Mouse (Mus musculus): ENCODE results near the gene Sat2. TPM values are rescaled to one million over a fixed set of nuclear protein-coding genes. Genes with fewer than 3 reads are reported as not detected.
A peak's percentile ranks its signal among the peaks of the same experiment; 100 is the strongest.

Sat2 gene
- total and polyA plus RNA-seq, 2 experiments from 2014 or later = 10.9 to 35.4 TPM

- Histone ChIP-seq H3K9ac (replicated peaks; ENCODE audit: low read length) (no peak overlapping the region), H3K9me3 (ENCODE audit: low read length) (no peaks in the 10 kb centered on the region), H3K36me3 (ENCODE audit: insufficient read depth, low read length) (peaks cover 4% of the 10 kb centered on the region; the same call in 1 of the 2 replicates), H3K27me3 (ENCODE audit: insufficient read depth, low read length) (no peaks in the 10 kb centered on the region), H3K4me2 (ENCODE audit: low read depth, low read length) (no peak overlapping the region), H3K4me3 (ENCODE audit: low read length) (no peak overlapping the region), H3K4me1 (ENCODE audit: insufficient read depth, low read length) (no peaks in the 10 kb centered on the region), H3K27ac (no peak overlapping the region)
- 96% methylated on average over 6 of the region's 6 CpGs for WGBS
- ATAC-seq (no peak), DNase-seq (ENCODE audit: low spot score) (no peak)
- no peak for TF ChIP-seq CTCF (IDR thresholded peaks at IDR 0.05; ENCODE audit: low read depth)
Measured at GRCm38 (mm10) chr11:69594853-69595252, 27.0 kb upstream of the Sat2 start.

GRCm38 (mm10) chr11:69599436-69599835 lies 22.4 kb upstream of the Sat2 start:
- no peak for TF ChIP-seq CTCF (IDR thresholded peaks at IDR 0.05; ENCODE audit: low read depth)
- 10% methylated on average over 9 of the region's 9 CpGs for WGBS
- ATAC-seq (no peak), DNase-seq (ENCODE audit: low spot score) (no peak)
- Histone ChIP-seq H3K4me3 (ENCODE audit: low read length) (no peak overlapping the region), H3K36me3 (ENCODE audit: insufficient read depth, low read length) (peaks cover 11% of the 10 kb centered on the region; the same call in 1 of the 2 replicates), H3K9me3 (ENCODE audit: low read length) (no peaks in the 10 kb centered on the region), H3K9ac (replicated peaks; ENCODE audit: low read length) (peak overlapping the region; percentile 25; the same call in 1 of the 2 replicates), H3K27ac (peak overlapping the region; percentile 76), H3K27me3 (ENCODE audit: insufficient read depth, low read length) (no peaks in the 10 kb centered on the region), H3K4me1 (ENCODE audit: insufficient read depth, low read length) (peaks cover 28% of the 10 kb centered on the region), H3K4me2 (ENCODE audit: low read depth, low read length) (peak overlapping the region; percentile 34)

- DNase-seq (ENCODE audit: low spot score) = peak; percentile 80
- no peak for TF ChIP-seq CTCF (IDR thresholded peaks at IDR 0.05; ENCODE audit: low read depth)
- 10% methylated on average over 6 of the region's 6 CpGs for WGBS
- peaks cover 28% of the 10 kb centered on the region for H3K4me1 ChIP-seq (ENCODE audit: insufficient read depth, low read length)
- H3K27me3 ChIP-seq (ENCODE audit: insufficient read depth, low read length) = no peaks in the 10 kb centered on the region
- no peaks in the 10 kb centered on the region for H3K9me3 ChIP-seq (ENCODE audit: low read length)
- H3K4me2 ChIP-seq (ENCODE audit: low read depth, low read length) = peak overlapping the region; percentile 34
- peaks cover 11% of the 10 kb centered on the region; the same call in 1 of the 2 replicates for H3K36me3 ChIP-seq (ENCODE audit: insufficient read depth, low read length)
- peak; percentile 77 for ATAC-seq
- H3K9ac ChIP-seq (replicated peaks; ENCODE audit: low read length) = peak overlapping the region; percentile 25; the same call in 1 of the 2 replicates
- H3K27ac ChIP-seq = peak overlapping the region; percentile 76
- no peak overlapping the region for H3K4me3 ChIP-seq (ENCODE audit: low read length)
Measured at GRCm38 (mm10) chr11:69600098-69600497, 21.7 kb upstream of the Sat2 start.

GRCm38 (mm10) chr11:69601768-69602167 lies 20.1 kb upstream of the Sat2 start:
- Histone ChIP-seq H3K4me1 (ENCODE audit: insufficient read depth, low read length) (peaks cover 28% of the 10 kb centered on the region), H3K4me2 (ENCODE audit: low read depth, low read length) (no peak overlapping the region), H3K9ac (replicated peaks; ENCODE audit: low read length) (no peak overlapping the region), H3K27me3 (ENCODE audit: insufficient read depth, low read length) (no peaks in the 10 kb centered on the region), H3K9me3 (ENCODE audit: low read length) (no peaks in the 10 kb centered on the region), H3K27ac (no peak overlapping the region), H3K4me3 (ENCODE audit: low read length) (no peak overlapping the region), H3K36me3 (ENCODE audit: insufficient read depth, low read length) (peaks cover 11% of the 10 kb centered on the region; the same call in 1 of the 2 replicates)
- DNase-seq (ENCODE audit: low spot score) (peak; percentile 13), ATAC-seq (no peak)
- TF ChIP-seq CTCF (IDR thresholded peaks at IDR 0.05; ENCODE audit: low read depth) = no peak
- WGBS = 59% methylated on average over 3 of the region's 3 CpGs

GRCm38 (mm10) chr11:69603516-69603915 lies 18.3 kb upstream of the Sat2 start:
- Histone ChIP-seq H3K9me3 (ENCODE audit: low read length) (no peaks in the 10 kb centered on the region), H3K27me3 (ENCODE audit: insufficient read depth, low read length) (no peaks in the 10 kb centered on the region), H3K36me3 (ENCODE audit: insufficient read depth, low read length) (peaks cover 11% of the 10 kb centered on the region; the same call in 1 of the 2 replicates), H3K4me1 (ENCODE audit: insufficient read depth, low read length) (peaks cover 28% of the 10 kb centered on the region), H3K4me3 (ENCODE audit: low read length) (peak overlapping the region; percentile 95), H3K27ac (peak overlapping the region; percentile 95; the same call in 1 of the 2 replicates), H3K4me2 (ENCODE audit: low read depth, low read length) (peak overlapping the region; percentile 72), H3K9ac (replicated peaks; ENCODE audit: low read length) (0 out of 2 replicates have a peak overlapping the region, but pooled peaks have one; percentile 7)
- no peak for TF ChIP-seq CTCF (IDR thresholded peaks at IDR 0.05; ENCODE audit: low read depth)
- DNase-seq (ENCODE audit: low spot score) = no peak
- WGBS = 72% methylated on average over 8 of the region's 8 CpGs
- ATAC-seq = no peak

- 18% methylated on average over 3 of the region's 3 CpGs for WGBS
- ATAC-seq (peak; percentile 21; the same call in 1 of the 2 replicates), DNase-seq (ENCODE audit: low spot score) (peak; percentile 23)
- H3K27me3 ChIP-seq (ENCODE audit: insufficient read depth, low read length) = no peaks in the 10 kb centered on the region
- H3K36me3 ChIP-seq (ENCODE audit: insufficient read depth, low read length) = peaks cover 8% of the 10 kb centered on the region; the same call in 1 of the 2 replicates
- peak overlapping the region; percentile 95 for H3K27ac ChIP-seq
- peak overlapping the region; percentile 95 for H3K4me3 ChIP-seq (ENCODE audit: low read length)
- H3K9ac ChIP-seq (replicated peaks; ENCODE audit: low read length) = peak overlapping the region; percentile 95
- H3K4me2 ChIP-seq (ENCODE audit: low read depth, low read length) = peak overlapping the region; percentile 72
- TF ChIP-seq CTCF (IDR thresholded peaks at IDR 0.05; ENCODE audit: low read depth) = no peak
- peaks cover 28% of the 10 kb centered on the region for H3K4me1 ChIP-seq (ENCODE audit: insufficient read depth, low read length)
- H3K9me3 ChIP-seq (ENCODE audit: low read length) = no peaks in the 10 kb centered on the region
Measured at GRCm38 (mm10) chr11:69604347-69604746, 17.5 kb upstream of the Sat2 start.

All from hindbrain, postnatal 0 days (tissue).